Mouse (Mus musculus) activated CD4-positive, CD25-positive, alpha-beta regulatory T cell, adult 9 weeks (primary cell): ENCODE measurements around the gene Fgf7. TPM values are rescaled to one million over a fixed set of nuclear protein-coding genes. Genes with fewer than 3 reads are reported as not detected.

Source experiments
- polyA plus RNA-seq: library from polyadenylated mRNA; unstranded; fragments of 100-300 nt; shearing (Covaris generic); gene quantifications from one replicate; pipeline ENCODE4 v1.2.1, GENCODE M21; 2017

The Fgf7 gene
- polyA plus RNA-seq: 0.16 TPM

GRCm38 (mm10) chr2:126034379-126035005 is at the start of gene Fgf7:
TSS of gene Fgf7 (plus strand) at chr2:126034658.

Other genes with a start within 250 kb of the Fgf7 start
- 51.7 TPM for gene Galk2, start 175.5 kb upstream of the Fgf7 start, polyA plus RNA-seq
- 64.4 TPM for gene Cops2, start 175.5 kb upstream of the Fgf7 start, polyA plus RNA-seq
- not detected for gene Fam227b, start 117.3 kb downstream of the Fgf7 start, polyA plus RNA-seq
- 16.6 TPM for gene Dtwd1, start 117.5 kb downstream of the Fgf7 start, polyA plus RNA-seq
- gene Gm17555, start 180.4 kb downstream of the Fgf7 start, polyA plus RNA-seq: not detected